Mouse (Mus musculus): ENCODE measurements around the gene Map3k5. TPM values are rescaled to one million over a fixed set of nuclear protein-coding genes. Genes with fewer than 3 reads are reported as not detected.

Map3k5 gene
- polyA plus RNA-seq, 1 experiment from 2014 or later: 1.6 TPM

DNA sequence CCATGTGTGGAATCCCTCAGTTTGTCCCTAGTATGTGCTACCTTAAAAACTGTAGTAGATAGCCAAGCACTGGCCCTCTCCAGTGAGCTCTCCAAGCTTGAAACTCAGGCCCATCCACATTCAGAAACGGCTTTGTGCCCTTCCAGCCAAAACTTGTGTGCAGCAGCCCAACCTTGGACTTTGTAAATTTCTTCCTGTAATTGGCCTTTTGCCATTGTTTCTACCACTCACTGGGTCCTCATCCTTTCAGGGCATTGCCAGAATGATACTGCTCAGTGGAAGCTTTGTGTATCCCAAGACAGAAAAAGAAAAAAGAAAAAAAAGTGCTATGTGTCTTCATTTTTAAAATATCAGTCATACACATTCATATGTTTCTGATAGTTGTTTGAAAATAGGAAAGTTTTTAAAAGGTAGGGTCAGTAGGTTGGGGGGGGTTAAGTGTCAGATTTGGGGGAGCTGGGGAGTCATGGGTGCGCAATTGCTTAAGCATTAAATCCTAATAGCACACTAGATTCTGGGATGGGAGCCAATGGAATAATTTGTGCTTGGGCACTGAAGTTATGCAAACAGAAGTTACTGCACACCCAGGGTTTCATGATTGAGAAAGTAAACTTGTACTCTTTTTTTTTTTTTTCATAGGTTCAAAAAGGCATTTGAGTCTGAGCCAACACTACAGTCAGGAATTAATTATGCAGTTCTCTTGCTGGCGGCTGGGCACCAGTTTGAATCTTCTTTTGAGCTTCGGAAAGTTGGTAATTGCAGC lies 111.6 kb downstream of the Map3k5 start:
- 66% methylated on average over 4 of the region's 4 CpGs for WGBS
- Histone ChIP-seq H3K4me1 (ENCODE audit: control insufficient read depth, insufficient read depth, low read length) (no peaks in the 10 kb centered on the region), H3K4me3 (ENCODE audit: low read depth, low read length) (no peak overlapping the region), H3K27ac (replicated peaks; ENCODE audit: low read depth, low read length) (no peak overlapping the region), H3K36me3 (replicated peaks; ENCODE audit: control insufficient read depth, insufficient read depth, low read depth, low read length) (no peaks in the 10 kb centered on the region), H3K27me3 (ENCODE audit: control insufficient read depth, insufficient read depth, low read length) (no peaks in the 10 kb centered on the region), H3K4me2 (ENCODE audit: low read depth, low read length) (no peak overlapping the region), H3K9ac (replicated peaks; ENCODE audit: low read length) (no peak overlapping the region), H3K9me3 (replicated peaks; ENCODE audit: control insufficient read depth, low read length) (no peaks in the 10 kb centered on the region)
- ATAC-seq (replicated peaks; ENCODE audit: insufficient number of reproducible peaks, low FRiP score, low TSS enrichment, low read depth) (no peak), DNase-seq (ENCODE audit: low spot score) (no peak)

DNA sequence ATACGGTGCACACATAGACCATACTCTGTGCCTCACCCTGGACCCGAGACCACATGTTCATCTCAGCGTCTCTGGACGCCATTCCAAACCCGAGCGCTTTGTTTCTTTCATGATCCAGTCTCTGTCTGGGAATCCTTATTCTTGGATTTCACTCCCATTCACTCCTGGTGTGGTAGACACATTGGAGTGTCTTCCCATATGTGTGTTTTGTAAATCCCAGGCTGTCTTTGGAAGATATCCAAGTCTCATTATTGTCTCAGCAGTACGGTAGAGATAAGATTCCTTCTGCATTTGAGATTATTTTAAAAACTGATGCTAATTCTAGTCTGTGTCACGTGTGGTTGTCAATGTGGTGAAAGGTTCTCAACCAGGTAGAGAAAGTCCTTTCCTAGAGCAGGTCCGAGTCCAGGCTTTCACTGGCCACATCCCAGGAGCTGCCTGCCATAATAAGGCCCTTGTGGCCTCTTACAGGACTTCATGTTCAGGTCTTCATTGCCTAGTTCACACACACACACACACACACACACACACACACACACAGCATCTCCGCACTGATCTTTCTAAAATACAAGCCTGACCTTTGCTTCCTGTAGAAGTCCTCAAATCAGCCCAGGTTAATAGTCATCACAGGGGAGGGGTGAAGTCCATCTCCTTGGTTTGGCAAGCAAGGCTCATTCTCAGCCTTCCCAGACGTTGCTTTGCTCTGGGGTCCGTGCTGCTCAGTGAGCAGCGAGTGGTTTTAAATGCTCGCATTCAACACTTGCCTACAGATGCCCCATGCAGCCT lies 122.8 kb downstream of the Map3k5 start:
- H3K4me2 ChIP-seq (ENCODE audit: low read depth, low read length): no peak overlapping the region
- DNase-seq (ENCODE audit: low spot score) (no peak), ATAC-seq (replicated peaks; ENCODE audit: insufficient number of reproducible peaks, low FRiP score, low TSS enrichment, low read depth) (no peak)
- no peaks in the 10 kb centered on the region for H3K9me3 ChIP-seq (replicated peaks; ENCODE audit: control insufficient read depth, low read length)
- H3K4me3 ChIP-seq (ENCODE audit: low read depth, low read length): no peak overlapping the region
- no peak overlapping the region for H3K27ac ChIP-seq (replicated peaks; ENCODE audit: low read depth, low read length)
- no peak overlapping the region for H3K9ac ChIP-seq (replicated peaks; ENCODE audit: low read length)
- no peaks in the 10 kb centered on the region for H3K4me1 ChIP-seq (ENCODE audit: control insufficient read depth, insufficient read depth, low read length)
- H3K27me3 ChIP-seq (ENCODE audit: control insufficient read depth, insufficient read depth, low read length): no peaks in the 10 kb centered on the region
- no peaks in the 10 kb centered on the region for H3K36me3 ChIP-seq (replicated peaks; ENCODE audit: control insufficient read depth, insufficient read depth, low read depth, low read length)
- WGBS: 89% methylated on average over 14 of the region's 14 CpGs

DNA sequence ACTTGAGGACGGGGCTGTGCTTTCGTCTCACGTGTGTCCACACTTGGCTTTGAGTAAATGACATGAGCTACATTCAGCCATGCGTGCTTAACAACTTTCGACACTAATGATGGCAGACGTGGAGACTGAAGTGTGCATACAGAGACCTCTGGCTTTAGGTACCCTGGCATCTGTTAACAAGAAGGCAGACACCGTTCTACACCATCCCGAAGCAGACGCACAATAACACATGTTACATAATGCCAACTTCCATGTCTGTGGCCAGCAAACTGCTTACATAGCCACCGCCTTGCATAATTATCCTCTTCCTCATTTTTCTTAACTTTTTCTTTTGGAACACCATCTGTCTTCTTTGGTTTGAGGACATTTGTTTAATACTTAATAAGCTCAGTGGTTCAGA lies 123.8 kb downstream of the Map3k5 start:
- H3K4me2 ChIP-seq (ENCODE audit: low read depth, low read length): no peak overlapping the region
- H3K27me3 ChIP-seq (ENCODE audit: control insufficient read depth, insufficient read depth, low read length): no peaks in the 10 kb centered on the region
- WGBS: 88% methylated on average over 10 of the region's 10 CpGs
- no peak overlapping the region for H3K9ac ChIP-seq (replicated peaks; ENCODE audit: low read length)
- no peaks in the 10 kb centered on the region for H3K4me1 ChIP-seq (ENCODE audit: control insufficient read depth, insufficient read depth, low read length)
- no peaks in the 10 kb centered on the region for H3K36me3 ChIP-seq (replicated peaks; ENCODE audit: control insufficient read depth, insufficient read depth, low read depth, low read length)
- no peak overlapping the region for H3K27ac ChIP-seq (replicated peaks; ENCODE audit: low read depth, low read length)
- ATAC-seq (replicated peaks; ENCODE audit: insufficient number of reproducible peaks, low FRiP score, low TSS enrichment, low read depth): no peak
- H3K4me3 ChIP-seq (ENCODE audit: low read depth, low read length): no peak overlapping the region
- no peak for DNase-seq (ENCODE audit: low spot score)
- no peaks in the 10 kb centered on the region for H3K9me3 ChIP-seq (replicated peaks; ENCODE audit: control insufficient read depth, low read length)

DNA sequence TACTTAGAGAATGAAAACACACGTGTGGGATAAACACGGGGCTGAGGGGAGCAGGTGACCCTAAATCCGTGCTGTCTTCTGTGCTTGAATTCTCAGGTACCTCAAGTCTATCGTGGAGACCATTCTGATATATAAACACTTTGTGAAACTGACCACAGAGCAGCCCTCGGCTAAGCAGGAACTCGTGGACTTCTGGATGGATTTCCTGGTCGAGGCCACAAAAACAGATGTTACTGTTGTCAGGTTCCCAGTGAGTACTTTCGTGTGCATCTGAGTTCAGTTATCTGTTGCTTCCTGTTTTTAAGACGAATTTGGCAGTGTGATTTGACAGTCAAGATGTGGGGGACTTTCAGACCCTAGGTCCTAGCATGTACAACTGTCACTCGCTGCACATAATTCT lies 124.6 kb downstream of the Map3k5 start:
- ATAC-seq (replicated peaks; ENCODE audit: insufficient number of reproducible peaks, low FRiP score, low TSS enrichment, low read depth) (no peak), DNase-seq (ENCODE audit: low spot score) (no peak)
- no peaks in the 10 kb centered on the region for H3K27me3 ChIP-seq (ENCODE audit: control insufficient read depth, insufficient read depth, low read length)
- H3K36me3 ChIP-seq (replicated peaks; ENCODE audit: control insufficient read depth, insufficient read depth, low read depth, low read length): no peaks in the 10 kb centered on the region
- 69% methylated on average over 10 of the region's 10 CpGs for WGBS
- H3K27ac ChIP-seq (replicated peaks; ENCODE audit: low read depth, low read length): no peak overlapping the region
- no peaks in the 10 kb centered on the region for H3K9me3 ChIP-seq (replicated peaks; ENCODE audit: control insufficient read depth, low read length)
- H3K4me1 ChIP-seq (ENCODE audit: control insufficient read depth, insufficient read depth, low read length): no peaks in the 10 kb centered on the region
- H3K4me3 ChIP-seq (ENCODE audit: low read depth, low read length): no peak overlapping the region
- H3K9ac ChIP-seq (replicated peaks; ENCODE audit: low read length): no peak overlapping the region
- no peak overlapping the region for H3K4me2 ChIP-seq (ENCODE audit: low read depth, low read length)

DNA sequence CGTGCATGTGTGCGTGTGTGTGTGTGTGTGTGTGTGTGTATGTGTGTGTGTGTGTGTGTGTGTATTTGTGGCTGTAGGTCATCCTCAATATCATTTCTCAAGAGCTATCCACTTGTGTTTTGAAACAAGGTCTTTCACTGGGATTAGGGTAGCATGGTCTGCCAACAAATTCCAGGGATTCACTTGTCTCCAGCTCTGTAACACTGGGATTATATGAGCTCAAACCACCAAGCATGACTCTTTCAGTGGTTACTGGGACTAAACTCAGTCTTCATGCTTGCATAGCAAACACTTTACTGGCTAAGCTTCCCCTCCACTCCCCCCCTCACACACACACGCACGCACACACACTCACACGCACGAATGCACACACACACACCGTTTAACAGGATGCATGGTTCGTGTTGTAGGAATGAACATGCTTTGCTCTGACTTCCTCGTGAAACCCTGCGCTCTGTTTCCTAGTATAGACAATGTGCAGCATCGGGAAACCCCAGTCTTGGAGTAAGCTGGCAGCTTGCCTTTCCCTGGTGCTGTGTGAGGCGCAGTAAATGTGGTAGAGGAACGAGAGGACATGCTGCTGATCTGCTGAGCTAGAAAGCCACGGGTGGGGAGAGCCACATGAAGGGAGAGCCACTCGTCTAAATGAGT lies 126.2 kb downstream of the Map3k5 start:
- H3K36me3 ChIP-seq (replicated peaks; ENCODE audit: control insufficient read depth, insufficient read depth, low read depth, low read length): no peaks in the 10 kb centered on the region
- H3K4me1 ChIP-seq (ENCODE audit: control insufficient read depth, insufficient read depth, low read length): no peaks in the 10 kb centered on the region
- DNase-seq (ENCODE audit: low spot score): no peak
- H3K4me3 ChIP-seq (ENCODE audit: low read depth, low read length): no peak overlapping the region
- no peak overlapping the region for H3K9ac ChIP-seq (replicated peaks; ENCODE audit: low read length)
- no peak overlapping the region for H3K27ac ChIP-seq (replicated peaks; ENCODE audit: low read depth, low read length)
- no peak overlapping the region for H3K4me2 ChIP-seq (ENCODE audit: low read depth, low read length)
- no peaks in the 10 kb centered on the region for H3K27me3 ChIP-seq (ENCODE audit: control insufficient read depth, insufficient read depth, low read length)
- WGBS: 80% methylated on average over 15 of the region's 15 CpGs
- no peak for ATAC-seq (replicated peaks; ENCODE audit: insufficient number of reproducible peaks, low FRiP score, low TSS enrichment, low read depth)
- H3K9me3 ChIP-seq (replicated peaks; ENCODE audit: control insufficient read depth, low read length): no peaks in the 10 kb centered on the region

DNA sequence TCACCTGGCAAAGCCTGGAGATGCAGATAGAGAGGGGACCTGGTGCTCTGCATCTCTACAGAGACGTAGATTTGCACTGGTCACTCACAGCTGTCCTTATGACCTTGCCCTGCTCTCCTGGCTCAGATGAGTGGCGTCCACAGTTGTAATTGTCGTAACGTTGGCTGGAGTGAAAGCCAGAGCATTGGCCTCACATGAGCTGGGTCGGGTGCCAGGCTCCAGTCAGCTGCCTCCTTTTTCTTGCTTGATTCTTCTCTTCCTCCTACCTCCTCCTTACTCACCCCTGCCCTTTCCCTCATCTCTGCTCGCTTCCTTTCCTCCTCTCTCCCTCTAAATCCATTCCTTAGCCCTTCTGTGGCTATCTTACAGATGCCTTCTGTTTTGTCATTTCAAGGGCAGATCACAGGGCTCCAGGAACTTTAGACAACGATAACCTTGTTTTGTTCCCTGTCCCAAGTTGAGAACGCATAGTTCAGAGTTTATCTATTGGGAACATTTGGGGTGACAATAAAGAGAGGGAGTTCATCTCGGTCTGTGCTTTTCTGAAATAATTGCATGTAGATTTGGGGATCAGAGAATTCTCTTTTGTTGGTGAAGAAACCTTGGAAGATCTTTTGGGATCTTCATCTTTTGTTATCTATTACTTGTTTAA lies 130.4 kb downstream of the Map3k5 start:
- Histone ChIP-seq H3K27me3 (ENCODE audit: control insufficient read depth, insufficient read depth, low read length) (no peaks in the 10 kb centered on the region), H3K9me3 (replicated peaks; ENCODE audit: control insufficient read depth, low read length) (no peaks in the 10 kb centered on the region), H3K4me3 (ENCODE audit: low read depth, low read length) (no peak overlapping the region), H3K4me2 (ENCODE audit: low read depth, low read length) (no peak overlapping the region), H3K9ac (replicated peaks; ENCODE audit: low read length) (no peak overlapping the region), H3K27ac (replicated peaks; ENCODE audit: low read depth, low read length) (no peak overlapping the region), H3K4me1 (ENCODE audit: control insufficient read depth, insufficient read depth, low read length) (no peaks in the 10 kb centered on the region), H3K36me3 (replicated peaks; ENCODE audit: control insufficient read depth, insufficient read depth, low read depth, low read length) (no peaks in the 10 kb centered on the region)
- DNase-seq (ENCODE audit: low spot score) (no peak), ATAC-seq (replicated peaks; ENCODE audit: insufficient number of reproducible peaks, low FRiP score, low TSS enrichment, low read depth) (no peak)
- WGBS: 74% methylated on average over 9 of the region's 9 CpGs

DNA sequence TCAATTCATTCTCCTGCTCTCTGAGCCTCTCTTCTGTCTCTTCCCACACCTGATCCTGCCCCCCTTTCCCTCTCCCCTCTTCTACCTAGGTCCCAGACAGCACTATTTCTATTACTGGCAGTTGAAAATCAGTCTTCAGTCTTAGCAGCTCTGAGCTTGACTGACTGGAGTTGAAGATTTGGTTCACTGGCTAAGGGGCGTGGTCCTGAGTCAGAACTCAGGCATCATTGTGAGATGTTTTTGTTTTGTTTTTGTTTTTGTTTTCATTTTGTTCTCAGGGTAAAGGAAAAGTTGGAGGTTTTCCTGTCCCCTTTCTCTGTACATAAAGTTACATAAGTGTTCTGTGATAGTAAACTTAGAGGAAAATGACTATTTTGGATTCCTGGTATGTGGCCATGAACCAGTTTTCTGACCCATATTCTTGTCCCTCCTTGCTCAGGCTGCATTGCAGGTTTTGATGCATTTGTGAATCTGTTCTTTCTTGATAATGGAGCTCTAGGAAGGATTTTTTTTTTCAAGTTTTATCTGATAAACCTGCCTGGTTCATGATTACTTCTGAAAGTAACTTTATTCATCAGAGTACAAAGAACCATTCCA lies 131.9 kb downstream of the Map3k5 start:
- no peaks in the 10 kb centered on the region for H3K4me1 ChIP-seq (ENCODE audit: control insufficient read depth, insufficient read depth, low read length)
- no peaks in the 10 kb centered on the region for H3K27me3 ChIP-seq (ENCODE audit: control insufficient read depth, insufficient read depth, low read length)
- DNase-seq (ENCODE audit: low spot score) (no peak), ATAC-seq (replicated peaks; ENCODE audit: insufficient number of reproducible peaks, low FRiP score, low TSS enrichment, low read depth) (no peak)
- H3K9ac ChIP-seq (replicated peaks; ENCODE audit: low read length): no peak overlapping the region
- WGBS: 81% methylated on average over 1 of the region's 1 CpGs
- no peak overlapping the region for H3K27ac ChIP-seq (replicated peaks; ENCODE audit: low read depth, low read length)
- H3K4me2 ChIP-seq (ENCODE audit: low read depth, low read length): no peak overlapping the region
- H3K4me3 ChIP-seq (ENCODE audit: low read depth, low read length): no peak overlapping the region
- H3K36me3 ChIP-seq (replicated peaks; ENCODE audit: control insufficient read depth, insufficient read depth, low read depth, low read length): no peaks in the 10 kb centered on the region
- no peaks in the 10 kb centered on the region for H3K9me3 ChIP-seq (replicated peaks; ENCODE audit: control insufficient read depth, low read length)

All from embryonic facial prominence, embryonic 11.5 days (tissue).